Mouse (Mus musculus): ENCODE measurements around the gene B3gnt7. TPM values are rescaled to one million over a fixed set of nuclear protein-coding genes. Genes with fewer than 3 reads are reported as not detected.

B3gnt7 gene
- polyA plus RNA-seq, 1 experiment from 2014 or later: 6.8 TPM

- WGBS: 84% methylated on average over 3 of the region's 3 CpGs
- no peak overlapping the region for H3K27ac ChIP-seq (ENCODE audit: low read depth, low read length)
- H3K9me3 ChIP-seq (ENCODE audit: control insufficient read depth, low read length): no peaks in the 10 kb centered on the region
- H3K9ac ChIP-seq (replicated peaks; ENCODE audit: low read depth, low read length): no peak overlapping the region
- peaks cover 35% of the 10 kb centered on the region for H3K36me3 ChIP-seq (ENCODE audit: control insufficient read depth, insufficient read depth, low read length)
- no peak for ATAC-seq (ENCODE audit: low read depth)
- no peak overlapping the region for H3K4me3 ChIP-seq (ENCODE audit: low read depth, low read length)
- no peak overlapping the region for H3K4me2 ChIP-seq (ENCODE audit: low read depth, low read length)
- no peaks in the 10 kb centered on the region for H3K4me1 ChIP-seq (ENCODE audit: control insufficient read depth, insufficient read depth, low read length)
- no peaks in the 10 kb centered on the region for H3K27me3 ChIP-seq (ENCODE audit: control insufficient read depth, insufficient read depth, low read length)
Observed at GRCm38 (mm10) chr1:86346851-86347715, 44.5 kb downstream of the B3gnt7 start.

- Histone ChIP-seq H3K36me3 (ENCODE audit: control insufficient read depth, insufficient read depth, low read length) (peaks cover 40% of the 10 kb centered on the region), H3K9ac (replicated peaks; ENCODE audit: low read depth, low read length) (no peak overlapping the region), H3K4me2 (ENCODE audit: low read depth, low read length) (no peak overlapping the region), H3K27me3 (ENCODE audit: control insufficient read depth, insufficient read depth, low read length) (no peaks in the 10 kb centered on the region), H3K9me3 (ENCODE audit: control insufficient read depth, low read length) (no peaks in the 10 kb centered on the region), H3K4me1 (ENCODE audit: control insufficient read depth, insufficient read depth, low read length) (no peaks in the 10 kb centered on the region), H3K27ac (ENCODE audit: low read depth, low read length) (no peak overlapping the region), H3K4me3 (ENCODE audit: low read depth, low read length) (no peak overlapping the region)
- 50% methylated on average over 1 of the region's 1 CpGs for WGBS
- no peak for ATAC-seq (ENCODE audit: low read depth)
Observed at GRCm38 (mm10) chr1:86347716-86348045, 45.0 kb downstream of the B3gnt7 start.

- peaks cover 43% of the 10 kb centered on the region for H3K36me3 ChIP-seq (ENCODE audit: control insufficient read depth, insufficient read depth, low read length)
- no peaks in the 10 kb centered on the region for H3K4me1 ChIP-seq (ENCODE audit: control insufficient read depth, insufficient read depth, low read length)
- no peaks in the 10 kb centered on the region for H3K9me3 ChIP-seq (ENCODE audit: control insufficient read depth, low read length)
- WGBS: 65% methylated on average over 1 of the region's 1 CpGs
- ATAC-seq (ENCODE audit: low read depth): no peak
- no peak overlapping the region for H3K4me2 ChIP-seq (ENCODE audit: low read depth, low read length)
- no peak overlapping the region for H3K4me3 ChIP-seq (ENCODE audit: low read depth, low read length)
- H3K27me3 ChIP-seq (ENCODE audit: control insufficient read depth, insufficient read depth, low read length): no peaks in the 10 kb centered on the region
- no peak overlapping the region for H3K9ac ChIP-seq (replicated peaks; ENCODE audit: low read depth, low read length)
- no peak overlapping the region for H3K27ac ChIP-seq (ENCODE audit: low read depth, low read length)
Observed at GRCm38 (mm10) chr1:86348083-86348482, 45.5 kb downstream of the B3gnt7 start.

- Histone ChIP-seq H3K9ac (replicated peaks; ENCODE audit: low read depth, low read length) (no peak overlapping the region), H3K9me3 (ENCODE audit: control insufficient read depth, low read length) (no peaks in the 10 kb centered on the region), H3K27me3 (ENCODE audit: control insufficient read depth, insufficient read depth, low read length) (no peaks in the 10 kb centered on the region), H3K36me3 (ENCODE audit: control insufficient read depth, insufficient read depth, low read length) (peaks cover 50% of the 10 kb centered on the region), H3K27ac (ENCODE audit: low read depth, low read length) (no peak overlapping the region), H3K4me1 (ENCODE audit: control insufficient read depth, insufficient read depth, low read length) (no peaks in the 10 kb centered on the region), H3K4me3 (ENCODE audit: low read depth, low read length) (no peak overlapping the region), H3K4me2 (ENCODE audit: low read depth, low read length) (no peak overlapping the region)
- WGBS: 54% methylated on average over 4 of the region's 4 CpGs
- no peak for ATAC-seq (ENCODE audit: low read depth)
Observed at GRCm38 (mm10) chr1:86348801-86349200, 46.2 kb downstream of the B3gnt7 start.

GRCm38 (mm10) chr1:86349201-86349600, 46.6 kb downstream of the B3gnt7 start:
- Histone ChIP-seq H3K9me3 (ENCODE audit: control insufficient read depth, low read length) (no peaks in the 10 kb centered on the region), H3K36me3 (ENCODE audit: control insufficient read depth, insufficient read depth, low read length) (peaks cover 54% of the 10 kb centered on the region), H3K4me3 (ENCODE audit: low read depth, low read length) (no peak overlapping the region), H3K4me1 (ENCODE audit: control insufficient read depth, insufficient read depth, low read length) (no peaks in the 10 kb centered on the region), H3K9ac (replicated peaks; ENCODE audit: low read depth, low read length) (no peak overlapping the region), H3K27me3 (ENCODE audit: control insufficient read depth, insufficient read depth, low read length) (no peaks in the 10 kb centered on the region), H3K27ac (ENCODE audit: low read depth, low read length) (no peak overlapping the region), H3K4me2 (ENCODE audit: low read depth, low read length) (no peak overlapping the region)
- ATAC-seq (ENCODE audit: low read depth): no peak
- WGBS: 89% methylated on average over 3 of the region's 3 CpGs

- 88% methylated on average over 1 of the region's 1 CpGs for WGBS
- no peaks in the 10 kb centered on the region for H3K9me3 ChIP-seq (ENCODE audit: control insufficient read depth, low read length)
- no peak for ATAC-seq (ENCODE audit: low read depth)
- no peak overlapping the region for H3K4me2 ChIP-seq (ENCODE audit: low read depth, low read length)
- H3K27ac ChIP-seq (ENCODE audit: low read depth, low read length): no peak overlapping the region
- no peak overlapping the region for H3K4me3 ChIP-seq (ENCODE audit: low read depth, low read length)
- no peaks in the 10 kb centered on the region for H3K27me3 ChIP-seq (ENCODE audit: control insufficient read depth, insufficient read depth, low read length)
- peaks cover 59% of the 10 kb centered on the region for H3K36me3 ChIP-seq (ENCODE audit: control insufficient read depth, insufficient read depth, low read length)
- H3K4me1 ChIP-seq (ENCODE audit: control insufficient read depth, insufficient read depth, low read length): no peaks in the 10 kb centered on the region
- H3K9ac ChIP-seq (replicated peaks; ENCODE audit: low read depth, low read length): no peak overlapping the region
Observed at GRCm38 (mm10) chr1:86349696-86350095, 47.1 kb downstream of the B3gnt7 start.

- Histone ChIP-seq H3K9ac (replicated peaks; ENCODE audit: low read depth, low read length) (no peak overlapping the region), H3K36me3 (ENCODE audit: control insufficient read depth, insufficient read depth, low read length) (peaks cover 68% of the 10 kb centered on the region), H3K4me1 (ENCODE audit: control insufficient read depth, insufficient read depth, low read length) (no peaks in the 10 kb centered on the region), H3K27me3 (ENCODE audit: control insufficient read depth, insufficient read depth, low read length) (no peaks in the 10 kb centered on the region), H3K4me3 (ENCODE audit: low read depth, low read length) (no peak overlapping the region), H3K4me2 (ENCODE audit: low read depth, low read length) (no peak overlapping the region), H3K9me3 (ENCODE audit: control insufficient read depth, low read length) (no peaks in the 10 kb centered on the region), H3K27ac (ENCODE audit: low read depth, low read length) (no peak overlapping the region)
- no peak for ATAC-seq (ENCODE audit: low read depth)
- WGBS: 93% methylated on average over 8 of the region's 8 CpGs
Observed at GRCm38 (mm10) chr1:86350576-86350975, 47.9 kb downstream of the B3gnt7 start.

- Histone ChIP-seq H3K9ac (replicated peaks; ENCODE audit: low read depth, low read length) (no peak overlapping the region), H3K4me3 (ENCODE audit: low read depth, low read length) (no peak overlapping the region), H3K4me2 (ENCODE audit: low read depth, low read length) (no peak overlapping the region), H3K27ac (ENCODE audit: low read depth, low read length) (no peak overlapping the region), H3K27me3 (ENCODE audit: control insufficient read depth, insufficient read depth, low read length) (no peaks in the 10 kb centered on the region), H3K9me3 (ENCODE audit: control insufficient read depth, low read length) (no peaks in the 10 kb centered on the region), H3K4me1 (ENCODE audit: control insufficient read depth, insufficient read depth, low read length) (peaks cover 5% of the 10 kb centered on the region; the same call in 1 of the 2 replicates), H3K36me3 (ENCODE audit: control insufficient read depth, insufficient read depth, low read length) (peaks cover 76% of the 10 kb centered on the region)
- WGBS: 93% methylated on average over 2 of the region's 2 CpGs
- ATAC-seq (ENCODE audit: low read depth): no peak
Observed at GRCm38 (mm10) chr1:86354186-86354585, 51.6 kb downstream of the B3gnt7 start.
